Mouse (Mus musculus): ENCODE data around the gene Acoxl.
"Not testable (repeated sequence)": the region's sequence is repeated elsewhere in the genome, so short reads cannot be mapped to it uniquely, and the experiment has no call there.

Gene Acoxl

GRCm38 (mm10) chr2:128086301-128086886 is 247.7 kb downstream of the Acoxl start:
- DNase-seq = no peak

GRCm38 (mm10) chr2:128086996-128087526 is 248.4 kb downstream of the Acoxl start:
- no peak for DNase-seq

- DNase-seq = no peak
Measured at GRCm38 (mm10) chr2:128087798-128088545, 249.3 kb downstream of the Acoxl start.

- DNase-seq = no peak
Measured at GRCm38 (mm10) chr2:128090283-128090885, 251.7 kb downstream of the Acoxl start.

- no peak for DNase-seq
Measured at GRCm38 (mm10) chr2:128091431-128092369, 253.0 kb downstream of the Acoxl start.

GRCm38 (mm10) chr2:128092451-128092850 is 253.8 kb downstream of the Acoxl start:
- DNase-seq = no peak

GRCm38 (mm10) chr2:128094196-128094595 is 255.5 kb downstream of the Acoxl start:
- no peak for DNase-seq

- no peak for DNase-seq
Measured at GRCm38 (mm10) chr2:128094602-128095001, 255.9 kb downstream of the Acoxl start.

- no peak for DNase-seq
Measured at GRCm38 (mm10) chr2:128095270-128095669, 256.6 kb downstream of the Acoxl start.

- no peak for DNase-seq
Measured at GRCm38 (mm10) chr2:128096070-128096469, 257.4 kb downstream of the Acoxl start.

- DNase-seq = not testable (repeated sequence)
Measured at GRCm38 (mm10) chr2:128098118-128098517, 259.4 kb downstream of the Acoxl start.

- DNase-seq = no peak
Measured at GRCm38 (mm10) chr2:128102086-128102485, 263.4 kb downstream of the Acoxl start.

GRCm38 (mm10) chr2:128104815-128105214 is 266.1 kb downstream of the Acoxl start:
- DNase-seq = no peak

- DNase-seq = peak; percentile 11 to 29
Measured at GRCm38 (mm10) chr2:128105651-128106050, 267.0 kb downstream of the Acoxl start.

GRCm38 (mm10) chr2:128111537-128111936 is 272.9 kb downstream of the Acoxl start:
- no peak for DNase-seq

GRCm38 (mm10) chr2:128114621-128115020 is 275.9 kb downstream of the Acoxl start:
- no peak for DNase-seq

GRCm38 (mm10) chr2:128115579-128115978 is 276.9 kb downstream of the Acoxl start:
- no peak for DNase-seq

GRCm38 (mm10) chr2:128117605-128118004 is 278.9 kb downstream of the Acoxl start:
- no peak for DNase-seq

- no peak for DNase-seq
Measured at GRCm38 (mm10) chr2:128118971-128119370, 280.3 kb downstream of the Acoxl start.

GRCm38 (mm10) chr2:128122491-128122890 is 283.8 kb downstream of the Acoxl start:
- peak; percentile 70 to 73 for DNase-seq

- DNase-seq = peak; percentile 45 to 47
Measured at GRCm38 (mm10) chr2:128122891-128123771, 284.5 kb downstream of the Acoxl start.
